Mouse (Mus musculus): Measurements from ENCODE around the gene Syn3. TPM values are rescaled to one million over a fixed set of nuclear protein-coding genes. Genes with fewer than 3 reads are reported as not detected.

Syn3 gene
- polyA plus RNA-seq, 1 experiment, result 7.5 TPM

DNA sequence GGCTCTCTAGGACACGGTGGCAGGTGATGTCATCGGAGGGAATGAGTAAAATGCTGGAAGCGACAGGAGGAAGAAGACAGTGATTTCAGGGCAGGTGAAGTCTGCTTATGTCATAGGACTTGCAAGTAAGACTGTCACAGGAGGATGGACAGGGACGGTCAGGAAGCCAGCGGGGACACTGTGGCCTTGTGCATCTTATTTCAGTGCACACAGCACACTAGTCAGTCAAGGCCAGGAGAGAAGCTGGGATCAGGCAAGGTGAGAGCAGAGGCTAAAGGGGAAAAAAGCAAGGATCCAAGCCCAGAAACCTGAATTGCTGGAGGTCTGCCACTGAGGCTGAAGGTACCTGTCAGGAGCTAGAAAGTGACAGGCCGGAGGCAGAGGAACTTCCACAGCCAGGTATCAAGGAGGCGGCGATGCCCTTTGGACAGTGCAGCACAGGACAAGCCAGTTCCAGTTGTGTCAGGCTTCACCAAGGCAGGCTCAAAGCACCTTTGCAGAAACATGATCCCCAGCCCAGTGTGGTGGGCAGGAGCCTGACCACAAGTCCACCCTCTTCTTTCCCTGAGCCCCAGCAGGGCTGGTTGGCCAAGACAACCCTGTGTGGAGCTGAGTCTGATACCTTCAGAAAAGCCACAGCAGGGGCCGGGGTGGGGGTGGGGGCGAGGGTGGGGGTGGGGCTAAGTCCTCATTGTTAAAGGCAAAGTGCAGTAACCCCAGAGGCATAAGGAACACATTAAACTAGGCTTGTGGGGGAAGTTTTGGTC is 203.9 kb downstream of the Syn3 start:
- no peak for TF ChIP-seq CTCF (IDR thresholded peaks at IDR 0.05; ENCODE audit: extremely low read depth, insufficient read depth, low read length)
- TF ChIP-seq POLR2A (IDR thresholded peaks at IDR 0.05; ENCODE audit: extremely low read depth, insufficient read depth, low read length), result no peak
- Histone ChIP-seq H3K27ac (ENCODE audit: insufficient read depth, low read length) (no peak overlapping the region), H3K4me1 (ENCODE audit: control insufficient read depth, insufficient read depth, low read length) (no peaks in the 10 kb centered on the region), H3K4me3 (ENCODE audit: insufficient read depth, low read length) (no peak overlapping the region)

DNA sequence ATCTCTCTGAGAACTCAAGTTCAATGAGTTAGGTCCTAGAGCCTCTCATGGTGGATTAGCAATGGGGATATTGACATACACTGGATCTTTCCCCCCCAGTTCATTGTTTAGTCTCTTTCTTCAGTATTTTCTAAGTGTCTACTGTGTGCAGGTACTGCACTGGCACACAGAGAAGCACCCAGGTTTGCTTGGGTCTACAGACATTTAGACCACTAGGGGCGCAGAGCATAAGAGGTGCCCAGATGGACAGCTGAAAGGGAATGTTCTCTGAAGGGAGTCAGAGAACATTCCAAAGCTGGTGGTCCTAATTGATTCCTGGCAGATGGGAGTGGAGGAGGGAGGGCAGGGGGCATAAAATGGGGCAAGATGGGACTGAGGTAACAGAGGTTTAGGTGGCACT is 204.8 kb downstream of the Syn3 start:
- TF ChIP-seq CTCF (IDR thresholded peaks at IDR 0.05; ENCODE audit: extremely low read depth, insufficient read depth, low read length), result no peak
- no peak for TF ChIP-seq POLR2A (IDR thresholded peaks at IDR 0.05; ENCODE audit: extremely low read depth, insufficient read depth, low read length)
- H3K27ac ChIP-seq (ENCODE audit: insufficient read depth, low read length), result no peak overlapping the region
- no peak overlapping the region for H3K4me3 ChIP-seq (ENCODE audit: insufficient read depth, low read length)
- no peaks in the 10 kb centered on the region for H3K4me1 ChIP-seq (ENCODE audit: control insufficient read depth, insufficient read depth, low read length)

- H3K4me3 ChIP-seq (ENCODE audit: insufficient read depth, low read length), result no peak overlapping the region
- H3K27ac ChIP-seq (ENCODE audit: insufficient read depth, low read length), result no peak overlapping the region
- TF ChIP-seq CTCF (IDR thresholded peaks at IDR 0.05; ENCODE audit: extremely low read depth, insufficient read depth, low read length) (no peak), POLR2A (IDR thresholded peaks at IDR 0.05; ENCODE audit: extremely low read depth, insufficient read depth, low read length) (no peak)
- no peaks in the 10 kb centered on the region for H3K4me1 ChIP-seq (ENCODE audit: control insufficient read depth, insufficient read depth, low read length)
Observed at GRCm38 (mm10) chr10:86290109-86290771, 208.5 kb downstream of the Syn3 start.

DNA sequence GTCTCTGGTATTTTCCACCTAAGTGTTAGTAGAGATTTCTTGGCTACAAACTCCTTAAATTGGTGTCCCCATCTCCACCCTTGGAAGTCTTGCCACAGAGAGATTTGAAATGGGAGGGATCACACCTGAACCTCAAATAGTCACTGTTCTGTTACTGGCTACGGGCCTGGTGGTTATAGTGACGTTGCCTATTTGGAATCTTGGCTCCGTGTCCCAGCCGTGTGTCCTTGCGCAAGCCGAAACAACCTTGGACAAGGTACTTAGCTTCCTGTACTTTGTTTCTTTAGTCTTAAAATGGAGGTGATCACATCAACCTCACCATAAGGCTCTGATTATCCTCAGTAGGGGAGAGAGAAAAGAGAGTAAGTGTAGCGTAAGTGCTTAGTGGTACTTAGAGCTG is 212.2 kb downstream of the Syn3 start:
- no peak overlapping the region for H3K27ac ChIP-seq (ENCODE audit: insufficient read depth, low read length)
- H3K4me3 ChIP-seq (ENCODE audit: insufficient read depth, low read length), result no peak overlapping the region
- TF ChIP-seq CTCF (IDR thresholded peaks at IDR 0.05; ENCODE audit: extremely low read depth, insufficient read depth, low read length) (no peak), POLR2A (IDR thresholded peaks at IDR 0.05; ENCODE audit: extremely low read depth, insufficient read depth, low read length) (no peak)
- H3K4me1 ChIP-seq (ENCODE audit: control insufficient read depth, insufficient read depth, low read length), result no peaks in the 10 kb centered on the region

DNA sequence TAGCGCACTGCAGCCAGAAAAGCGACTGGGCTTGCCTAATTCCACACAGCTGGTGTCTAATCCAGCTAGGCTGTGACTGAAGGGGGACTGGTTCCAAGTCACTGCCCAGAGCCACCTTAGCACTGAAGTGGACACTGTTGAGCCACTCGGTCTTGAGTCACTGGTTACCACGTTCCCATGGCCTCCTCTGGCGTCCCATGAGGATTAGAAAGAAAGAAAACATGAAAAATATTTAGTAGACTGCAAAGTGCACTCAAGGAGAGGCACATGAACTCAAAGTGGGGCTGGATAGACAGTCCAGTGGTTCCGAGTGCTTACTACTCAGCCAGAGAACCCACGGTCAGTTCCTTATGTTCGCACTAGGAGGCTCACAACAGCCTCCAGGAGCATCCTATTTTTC is 217.5 kb downstream of the Syn3 start:
- no peak overlapping the region for H3K4me3 ChIP-seq (ENCODE audit: insufficient read depth, low read length)
- no peak for TF ChIP-seq CTCF (IDR thresholded peaks at IDR 0.05; ENCODE audit: extremely low read depth, insufficient read depth, low read length)
- no peak for TF ChIP-seq POLR2A (IDR thresholded peaks at IDR 0.05; ENCODE audit: extremely low read depth, insufficient read depth, low read length)
- peaks cover 4% of the 10 kb centered on the region; the same call in 1 of the 2 replicates for H3K4me1 ChIP-seq (ENCODE audit: control insufficient read depth, insufficient read depth, low read length)
- no peak overlapping the region for H3K27ac ChIP-seq (ENCODE audit: insufficient read depth, low read length)

GRCm38 (mm10) chr10:86279579-86280168 is 219.0 kb downstream of the Syn3 start:
- no peak for TF ChIP-seq POLR2A (IDR thresholded peaks at IDR 0.05; ENCODE audit: extremely low read depth, insufficient read depth, low read length)
- TF ChIP-seq CTCF (IDR thresholded peaks at IDR 0.05; ENCODE audit: extremely low read depth, insufficient read depth, low read length), result no peak
- Histone ChIP-seq H3K4me3 (ENCODE audit: insufficient read depth, low read length) (no peak overlapping the region), H3K4me1 (ENCODE audit: control insufficient read depth, insufficient read depth, low read length) (peaks cover 4% of the 10 kb centered on the region; the same call in 1 of the 2 replicates), H3K27ac (ENCODE audit: insufficient read depth, low read length) (0 out of 2 replicates have a peak overlapping the region, but pooled peaks have one; percentile 30)

GRCm38 (mm10) chr10:86278481-86278880 is 220.2 kb downstream of the Syn3 start:
- Histone ChIP-seq H3K4me1 (ENCODE audit: control insufficient read depth, insufficient read depth, low read length) (peaks cover 4% of the 10 kb centered on the region; the same call in 1 of the 2 replicates), H3K27ac (ENCODE audit: insufficient read depth, low read length) (no peak overlapping the region), H3K4me3 (ENCODE audit: insufficient read depth, low read length) (no peak overlapping the region)
- TF ChIP-seq POLR2A (IDR thresholded peaks at IDR 0.05; ENCODE audit: extremely low read depth, insufficient read depth, low read length) (no peak), CTCF (IDR thresholded peaks at IDR 0.05; ENCODE audit: extremely low read depth, insufficient read depth, low read length) (no peak)

DNA sequence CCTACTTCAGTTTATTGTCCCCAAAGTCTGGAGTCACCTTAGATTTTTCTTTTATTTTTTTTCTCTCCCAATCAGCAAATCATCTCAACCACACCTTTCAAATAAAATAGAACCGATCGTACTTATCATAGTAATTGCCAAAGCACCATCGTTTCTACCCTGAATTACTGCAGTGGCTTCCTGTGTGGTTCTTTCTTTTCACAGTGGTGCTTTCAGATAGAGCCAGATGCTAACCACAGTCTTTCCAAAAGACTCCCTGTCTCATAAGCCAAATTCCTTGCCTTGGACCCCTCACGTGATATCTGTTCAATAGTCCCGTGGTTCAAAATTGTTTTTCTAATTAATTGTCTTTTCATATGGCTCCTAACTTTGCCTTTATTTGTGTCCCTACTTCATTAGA is 221.4 kb downstream of the Syn3 start:
- no peak overlapping the region for H3K27ac ChIP-seq (ENCODE audit: insufficient read depth, low read length)
- peaks cover 4% of the 10 kb centered on the region; the same call in 1 of the 2 replicates for H3K4me1 ChIP-seq (ENCODE audit: control insufficient read depth, insufficient read depth, low read length)
- no peak for TF ChIP-seq CTCF (IDR thresholded peaks at IDR 0.05; ENCODE audit: extremely low read depth, insufficient read depth, low read length)
- no peak for TF ChIP-seq POLR2A (IDR thresholded peaks at IDR 0.05; ENCODE audit: extremely low read depth, insufficient read depth, low read length)
- no peak overlapping the region for H3K4me3 ChIP-seq (ENCODE audit: insufficient read depth, low read length)

- TF ChIP-seq POLR2A (IDR thresholded peaks at IDR 0.05; ENCODE audit: extremely low read depth, insufficient read depth, low read length), result no peak
- TF ChIP-seq CTCF (IDR thresholded peaks at IDR 0.05; ENCODE audit: extremely low read depth, insufficient read depth, low read length), result no peak
Observed at GRCm38 (mm10) chr10:86275585-86275984, 223.1 kb downstream of the Syn3 start.

More at GRCm38 (mm10) chr10:86275585-86275984, 223.1 kb downstream of the Syn3 start:
- H3K4me3 ChIP-seq (ENCODE audit: insufficient read depth, low read length), result no peak overlapping the region
- H3K4me1 ChIP-seq (ENCODE audit: control insufficient read depth, insufficient read depth, low read length), result peaks cover 4% of the 10 kb centered on the region; the same call in 1 of the 2 replicates
- no peak overlapping the region for H3K27ac ChIP-seq (ENCODE audit: insufficient read depth, low read length)

All from cortical plate, adult 2 months (tissue).